Mouse (Mus musculus): ENCODE results near the gene Prx.

Gene Prx

DNA sequence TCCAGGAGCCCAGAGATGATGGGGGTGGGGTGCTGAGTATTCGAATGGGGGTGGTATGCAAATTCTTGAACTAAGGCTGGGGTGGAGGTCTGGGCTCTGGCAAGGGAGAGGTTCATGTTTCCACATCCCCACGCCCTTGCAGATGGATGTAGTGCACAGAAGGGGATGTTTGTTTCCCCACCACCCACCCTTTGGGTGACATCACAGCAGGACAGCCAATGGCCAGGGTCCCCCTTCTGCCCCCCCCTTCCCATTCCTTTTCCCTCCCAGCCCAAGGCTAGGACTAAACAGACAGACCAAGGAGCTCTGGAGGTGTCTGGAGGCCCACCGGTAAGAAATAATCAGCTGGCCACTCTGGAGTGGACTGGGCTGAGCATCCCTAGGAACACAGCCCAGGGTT is at the start of gene Prx:
Gene Prx, plus strand, starts transcription at position 289 of the 400 bp plus-strand sequence.
- ATAC-seq (ENCODE audit: insufficient number of reproducible peaks, low FRiP score, low TSS enrichment), result no peak

GRCm38 (mm10) chr7:27451359-27451758 is 47.8 kb upstream of the Prx start:
- no peak for ATAC-seq (ENCODE audit: insufficient number of reproducible peaks, low FRiP score, low TSS enrichment)

DNA sequence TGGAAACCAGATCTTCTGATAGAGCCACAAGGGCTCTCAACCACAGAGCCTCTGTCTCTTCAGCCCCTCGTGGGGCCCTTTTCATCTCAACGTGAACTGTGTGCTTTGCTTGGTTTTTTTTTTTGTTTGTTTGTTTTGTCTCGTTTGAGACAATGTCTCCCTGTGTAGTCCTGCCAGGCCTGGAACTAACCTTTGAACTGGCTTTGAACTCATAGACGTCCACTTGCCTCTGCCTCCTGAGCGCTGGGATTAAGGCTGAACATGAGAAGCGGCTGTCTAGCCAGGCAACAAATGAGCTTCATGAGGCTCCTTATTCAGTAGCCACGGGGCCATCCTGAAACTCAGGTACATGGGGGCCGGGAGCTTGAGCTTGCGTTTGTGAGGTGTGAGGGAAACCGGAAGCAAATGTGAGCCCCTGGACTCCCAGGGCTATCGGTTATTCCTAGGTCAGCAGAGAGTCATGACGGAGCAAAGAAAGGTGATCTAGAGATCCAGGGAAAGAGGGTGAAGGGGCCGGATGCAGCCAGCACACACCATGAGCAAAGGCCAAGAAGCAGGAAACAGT is 46.8 kb upstream of the Prx start:
- no peak for ATAC-seq (ENCODE audit: insufficient number of reproducible peaks, low FRiP score, low TSS enrichment)

GRCm38 (mm10) chr7:27454461-27455121 is 44.5 kb upstream of the Prx start:
- no peak for ATAC-seq (ENCODE audit: insufficient number of reproducible peaks, low FRiP score, low TSS enrichment)

GRCm38 (mm10) chr7:27455273-27455672 is 43.9 kb upstream of the Prx start:
- ATAC-seq (ENCODE audit: insufficient number of reproducible peaks, low FRiP score, low TSS enrichment), result no peak

DNA sequence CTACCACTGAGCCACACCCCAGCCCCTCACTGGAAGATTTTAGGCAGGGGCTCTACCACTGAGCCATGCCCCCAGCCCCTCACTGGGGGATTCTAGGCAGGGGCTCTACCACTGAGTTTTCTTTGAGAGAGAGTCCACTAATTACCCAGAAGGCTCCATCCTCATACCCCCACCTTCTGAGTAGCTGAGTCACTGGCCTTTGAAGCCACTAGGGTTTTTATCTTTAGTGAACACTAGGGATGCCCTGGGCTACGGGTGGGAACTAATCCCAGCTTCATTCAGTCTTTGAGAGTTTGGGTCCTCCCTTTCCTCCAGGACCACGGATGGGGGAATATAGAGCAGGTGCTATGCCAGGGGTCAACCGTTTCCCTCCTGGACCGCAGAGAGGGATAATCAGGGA is 40.5 kb upstream of the Prx start:
- no peak for ATAC-seq (ENCODE audit: insufficient number of reproducible peaks, low FRiP score, low TSS enrichment)

GRCm38 (mm10) chr7:27459640-27460039 is 39.5 kb upstream of the Prx start:
- ATAC-seq (ENCODE audit: insufficient number of reproducible peaks, low FRiP score, low TSS enrichment), result no peak

GRCm38 (mm10) chr7:27460477-27460876 is 38.6 kb upstream of the Prx start:
- ATAC-seq (ENCODE audit: insufficient number of reproducible peaks, low FRiP score, low TSS enrichment), result no peak

GRCm38 (mm10) chr7:27467648-27468047 is 31.5 kb upstream of the Prx start:
- ATAC-seq (ENCODE audit: insufficient number of reproducible peaks, low FRiP score, low TSS enrichment), result no peak

DNA sequence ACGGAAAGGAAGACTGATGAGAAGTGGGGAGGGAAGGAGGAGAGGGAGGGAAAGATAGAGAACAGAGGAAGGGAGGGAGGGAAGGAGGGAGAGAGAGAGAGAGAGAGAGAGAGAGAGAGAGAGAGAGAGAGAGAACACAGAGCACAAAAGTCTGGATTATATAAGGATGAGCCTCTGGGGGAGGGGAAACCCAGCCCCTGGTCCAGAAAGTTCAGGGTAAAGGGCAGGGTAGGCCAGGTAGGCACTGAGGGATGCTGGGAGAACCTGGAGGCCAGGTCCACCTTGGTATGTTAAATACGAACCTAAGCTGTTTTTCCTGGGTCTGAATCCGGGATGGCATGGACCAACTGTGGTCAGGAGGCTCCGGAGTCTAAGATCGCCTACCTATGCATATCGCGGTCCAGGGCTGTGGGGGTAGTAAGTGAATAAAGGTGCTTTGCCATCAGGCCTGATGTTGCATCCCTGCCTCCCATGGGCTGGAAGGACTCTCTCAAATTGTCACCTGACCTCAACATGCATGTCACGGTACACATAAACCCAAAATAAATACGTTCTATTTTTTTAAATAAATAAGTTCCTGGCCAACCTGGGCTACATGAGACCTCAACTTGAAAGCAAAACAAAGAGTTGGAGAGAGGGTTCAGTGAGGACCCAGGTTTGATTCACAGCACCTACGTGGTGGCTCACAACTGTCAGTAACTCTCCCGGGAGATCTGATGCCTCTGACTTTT is 27.6 kb upstream of the Prx start:
- no peak for ATAC-seq (ENCODE audit: insufficient number of reproducible peaks, low FRiP score, low TSS enrichment)

DNA sequence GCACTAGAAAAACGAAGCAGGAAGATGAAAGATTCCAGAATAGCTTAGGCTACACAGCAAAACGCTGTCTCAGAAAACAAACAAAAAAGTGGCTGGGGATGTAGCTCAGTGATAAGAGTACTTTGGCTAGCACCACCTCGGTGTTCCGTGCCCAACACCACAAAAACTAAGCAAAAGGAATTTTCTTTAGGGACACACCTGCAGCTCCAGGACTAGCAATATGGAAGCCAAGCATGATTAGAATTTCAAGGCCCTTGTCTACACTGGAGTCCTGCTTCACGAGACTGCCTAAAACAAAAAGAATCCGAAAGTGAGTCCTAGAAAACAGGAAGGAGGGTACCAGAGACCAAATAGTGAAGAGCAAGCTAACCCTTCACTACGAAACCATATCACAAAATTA is 26.5 kb upstream of the Prx start:
- ATAC-seq (ENCODE audit: insufficient number of reproducible peaks, low FRiP score, low TSS enrichment), result no peak

DNA sequence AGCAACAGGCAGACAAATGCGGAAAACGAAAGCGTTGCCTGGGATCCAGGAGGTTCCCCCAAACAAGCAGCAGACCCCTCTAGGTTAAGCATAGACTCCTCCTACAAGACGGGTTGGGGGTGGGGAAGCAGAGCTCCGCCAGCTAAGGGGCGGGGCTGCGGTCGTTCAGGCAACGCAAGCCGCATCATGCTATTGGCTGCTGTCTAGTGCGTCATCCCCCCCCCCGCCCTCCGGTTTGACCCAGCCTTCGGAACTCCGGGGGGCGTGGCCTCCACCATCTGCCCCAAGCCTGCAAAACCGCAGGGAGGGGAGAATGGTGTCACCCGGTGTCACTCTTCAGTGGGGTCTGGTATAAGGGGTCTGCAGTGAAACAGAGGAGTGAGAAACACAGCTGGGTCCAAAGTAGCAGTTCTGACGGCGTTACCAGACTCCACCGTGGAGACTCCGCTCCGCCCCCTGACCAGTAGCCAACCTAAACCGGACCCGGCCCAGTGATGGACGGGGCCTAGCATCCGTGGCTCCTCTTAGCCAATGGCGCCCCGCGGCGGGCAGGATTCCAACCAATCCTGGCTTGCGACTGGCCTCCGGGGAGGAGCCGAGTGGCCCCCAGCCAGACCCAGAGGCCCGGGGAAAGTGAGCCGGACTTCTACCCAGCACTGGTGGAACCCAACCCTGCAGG is 25.8 kb upstream of the Prx start, which contains the start of gene Sertad3:
Gene Sertad3, plus strand, starts transcription at position 613 of the 679 bp plus-strand sequence.
- ATAC-seq (ENCODE audit: insufficient number of reproducible peaks, low FRiP score, low TSS enrichment), result peak; percentile 84

- ATAC-seq (ENCODE audit: insufficient number of reproducible peaks, low FRiP score, low TSS enrichment), result no peak
Observed at GRCm38 (mm10) chr7:27473835-27474489, 25.2 kb upstream of the Prx start.

DNA sequence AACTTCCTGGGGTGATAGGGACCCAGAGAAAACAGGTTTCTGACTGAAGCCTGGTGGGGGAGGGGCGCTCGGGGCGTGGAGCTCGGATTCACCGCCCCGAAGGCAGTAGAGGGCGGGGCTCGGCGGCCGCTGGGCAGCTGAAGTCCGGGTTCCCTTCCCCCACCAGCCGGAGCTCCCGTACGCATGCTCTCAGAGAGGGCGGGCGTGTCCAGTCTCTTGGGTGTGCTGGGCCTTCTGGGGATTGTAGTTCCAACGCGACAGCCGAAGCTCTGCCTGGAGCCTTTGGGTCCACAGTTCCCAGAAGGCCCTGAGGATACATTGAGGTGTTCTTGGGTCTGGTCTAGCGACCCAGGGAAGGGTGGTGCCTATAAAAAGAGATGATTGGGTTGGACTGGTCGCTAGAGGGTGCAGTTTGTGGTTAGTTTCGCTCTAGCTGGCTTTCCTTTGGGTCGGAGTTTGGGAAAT is 24.6 kb upstream of the Prx start:
- ATAC-seq (ENCODE audit: insufficient number of reproducible peaks, low FRiP score, low TSS enrichment), result peak; percentile 96

DNA sequence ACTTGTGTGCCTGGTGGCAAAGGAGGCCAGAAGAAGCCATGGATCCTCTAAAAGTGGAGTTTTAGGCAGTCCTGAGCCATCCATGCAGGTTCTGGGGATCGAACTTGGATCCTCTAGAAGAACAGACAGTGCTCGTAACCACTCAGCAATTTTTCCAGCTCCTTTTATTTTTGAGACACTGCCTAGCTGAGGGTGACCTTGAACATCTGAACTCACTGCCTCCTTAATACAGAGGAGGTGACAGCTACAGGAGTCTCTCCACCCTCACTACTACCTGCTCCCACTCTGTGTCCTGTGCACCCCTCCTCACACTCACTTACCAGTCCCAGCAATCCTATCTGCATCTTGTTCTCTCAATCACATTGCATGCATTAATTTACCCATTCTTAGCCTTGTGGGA is 23.5 kb upstream of the Prx start:
- no peak for ATAC-seq (ENCODE audit: insufficient number of reproducible peaks, low FRiP score, low TSS enrichment)

GRCm38 (mm10) chr7:27476098-27476635 is 23.0 kb upstream of the Prx start:
- no peak for ATAC-seq (ENCODE audit: insufficient number of reproducible peaks, low FRiP score, low TSS enrichment)

GRCm38 (mm10) chr7:27478561-27478960 is 20.6 kb upstream of the Prx start:
- no peak for ATAC-seq (ENCODE audit: insufficient number of reproducible peaks, low FRiP score, low TSS enrichment)

GRCm38 (mm10) chr7:27479750-27480149 is 19.4 kb upstream of the Prx start:
- no peak for ATAC-seq (ENCODE audit: insufficient number of reproducible peaks, low FRiP score, low TSS enrichment)

DNA sequence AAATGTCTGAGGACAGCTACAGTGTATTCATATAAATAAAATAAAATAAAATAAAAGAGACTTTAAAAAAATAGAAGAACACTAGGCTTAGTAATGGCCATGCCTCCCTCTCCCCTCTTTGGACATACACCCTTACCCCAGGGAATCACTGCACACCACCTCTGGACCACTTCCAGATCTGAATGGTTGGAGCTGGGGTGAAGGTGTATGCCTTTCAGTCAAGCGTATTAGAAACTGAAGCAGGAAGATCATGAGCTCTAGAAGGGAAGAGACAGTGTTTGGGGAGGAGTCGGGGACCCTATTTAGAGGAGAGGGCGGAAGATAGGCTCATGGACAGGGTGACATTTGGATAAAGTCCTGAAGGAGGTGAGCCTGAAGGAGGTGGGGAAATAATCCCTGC is 18.6 kb upstream of the Prx start:
- no peak for ATAC-seq (ENCODE audit: insufficient number of reproducible peaks, low FRiP score, low TSS enrichment)

DNA sequence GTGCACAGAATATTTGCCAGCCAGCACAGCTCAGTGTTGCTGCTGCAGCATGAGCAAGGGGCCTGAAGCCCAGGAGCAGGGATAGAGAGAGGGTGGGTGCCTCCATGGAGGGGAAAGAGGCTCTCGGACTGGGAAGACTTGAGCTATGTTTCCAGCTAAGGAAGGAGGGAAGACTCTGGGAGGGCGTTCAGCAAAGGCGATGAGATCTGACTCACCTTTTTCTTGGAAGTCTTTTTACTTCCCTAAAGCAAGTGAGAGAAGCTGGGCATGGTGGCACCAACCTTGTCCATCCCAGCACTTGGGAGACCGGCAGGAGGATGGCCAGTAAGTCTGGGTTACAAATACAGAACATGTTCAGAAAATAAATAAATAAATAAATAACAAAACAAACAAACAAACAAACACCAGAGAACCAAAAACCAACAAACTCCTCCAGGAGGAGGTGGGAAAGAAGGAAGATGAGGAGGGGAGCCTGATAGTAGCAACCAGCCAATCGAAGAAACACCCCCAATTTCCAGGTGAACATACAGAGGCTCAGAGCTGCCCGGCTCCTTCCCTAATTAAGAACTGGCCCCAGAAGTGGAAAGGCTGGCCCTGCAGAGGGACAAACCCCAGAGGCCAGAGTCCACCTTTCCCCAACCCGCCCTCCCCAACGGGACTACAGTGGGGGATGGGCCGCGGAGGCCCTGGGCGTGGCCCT is 18.0 kb upstream of the Prx start:
- no peak for ATAC-seq (ENCODE audit: insufficient number of reproducible peaks, low FRiP score, low TSS enrichment)

Measured in cerebellum, adult (tissue).